Mouse (Mus musculus): ENCODE results near the gene Trnt1. TPM values are rescaled to one million over a fixed set of nuclear protein-coding genes. Genes with fewer than 3 reads are reported as not detected.

The Trnt1 gene
- polyA plus RNA-seq, 1 experiment: 27.4 TPM

- Histone ChIP-seq H3K4me3 (ENCODE audit: insufficient read depth, low read length) (no peak overlapping the region), H3K27ac (ENCODE audit: insufficient read depth, low read length) (no peak overlapping the region), H3K4me1 (ENCODE audit: control insufficient read depth, insufficient read depth, low read length) (no peaks in the 10 kb centered on the region)
- no peak for TF ChIP-seq POLR2A (IDR thresholded peaks at IDR 0.05; ENCODE audit: extremely low read depth, insufficient read depth, low read length)
- no peak for TF ChIP-seq CTCF (IDR thresholded peaks at IDR 0.05; ENCODE audit: extremely low read depth, insufficient read depth, low read length)
Observed at GRCm38 (mm10) chr6:106745673-106746394, 23.1 kb upstream of the Trnt1 start.

GRCm38 (mm10) chr6:106747251-106747650, 21.7 kb upstream of the Trnt1 start:
- H3K4me3 ChIP-seq (ENCODE audit: insufficient read depth, low read length): no peak overlapping the region
- no peaks in the 10 kb centered on the region for H3K4me1 ChIP-seq (ENCODE audit: control insufficient read depth, insufficient read depth, low read length)
- no peak overlapping the region for H3K27ac ChIP-seq (ENCODE audit: insufficient read depth, low read length)
- TF ChIP-seq CTCF (IDR thresholded peaks at IDR 0.05; ENCODE audit: extremely low read depth, insufficient read depth, low read length): no peak
- TF ChIP-seq POLR2A (IDR thresholded peaks at IDR 0.05; ENCODE audit: extremely low read depth, insufficient read depth, low read length): no peak

- Histone ChIP-seq H3K4me1 (ENCODE audit: control insufficient read depth, insufficient read depth, low read length) (no peaks in the 10 kb centered on the region), H3K4me3 (ENCODE audit: insufficient read depth, low read length) (no peak overlapping the region), H3K27ac (ENCODE audit: insufficient read depth, low read length) (no peak overlapping the region)
- no peak for TF ChIP-seq CTCF (IDR thresholded peaks at IDR 0.05; ENCODE audit: extremely low read depth, insufficient read depth, low read length)
Observed at GRCm38 (mm10) chr6:106747804-106748203, 21.1 kb upstream of the Trnt1 start.

GRCm38 (mm10) chr6:106748887-106749388, 20.0 kb upstream of the Trnt1 start, which contains the start of gene Il5ra:
Gene Il5ra (minus strand): TSS chr6:106749037.
- no peak for TF ChIP-seq CTCF (IDR thresholded peaks at IDR 0.05; ENCODE audit: extremely low read depth, insufficient read depth, low read length)
- no peak for TF ChIP-seq POLR2A (IDR thresholded peaks at IDR 0.05; ENCODE audit: extremely low read depth, insufficient read depth, low read length)

GRCm38 (mm10) chr6:106750291-106750690, 18.6 kb upstream of the Trnt1 start:
- Histone ChIP-seq H3K4me1 (ENCODE audit: control insufficient read depth, insufficient read depth, low read length) (no peaks in the 10 kb centered on the region), H3K27ac (ENCODE audit: insufficient read depth, low read length) (no peak overlapping the region), H3K4me3 (ENCODE audit: insufficient read depth, low read length) (no peak overlapping the region)
- no peak for TF ChIP-seq CTCF (IDR thresholded peaks at IDR 0.05; ENCODE audit: extremely low read depth, insufficient read depth, low read length)
- no peak for TF ChIP-seq POLR2A (IDR thresholded peaks at IDR 0.05; ENCODE audit: extremely low read depth, insufficient read depth, low read length)

More at GRCm38 (mm10) chr6:106748887-106749388, 20.0 kb upstream of the Trnt1 start, which contains the start of gene Il5ra:
- Histone ChIP-seq H3K27ac (ENCODE audit: insufficient read depth, low read length) (no peak within 1 kb of the TSS), H3K4me1 (ENCODE audit: control insufficient read depth, insufficient read depth, low read length) (no peaks in the 10 kb centered on the region), H3K4me3 (ENCODE audit: insufficient read depth, low read length) (no peak within 1 kb of the TSS)

GRCm38 (mm10) chr6:106758299-106758698, 10.6 kb upstream of the Trnt1 start:
- Histone ChIP-seq H3K4me3 (ENCODE audit: insufficient read depth, low read length) (no peak overlapping the region), H3K4me1 (ENCODE audit: control insufficient read depth, insufficient read depth, low read length) (no peaks in the 10 kb centered on the region), H3K27ac (ENCODE audit: insufficient read depth, low read length) (no peak overlapping the region)
- no peak for TF ChIP-seq CTCF (IDR thresholded peaks at IDR 0.05; ENCODE audit: extremely low read depth, insufficient read depth, low read length)
- TF ChIP-seq POLR2A (IDR thresholded peaks at IDR 0.05; ENCODE audit: extremely low read depth, insufficient read depth, low read length): no peak

- no peak overlapping the region for H3K27ac ChIP-seq (ENCODE audit: insufficient read depth, low read length)
- no peaks in the 10 kb centered on the region for H3K4me1 ChIP-seq (ENCODE audit: control insufficient read depth, insufficient read depth, low read length)
- no peak overlapping the region for H3K4me3 ChIP-seq (ENCODE audit: insufficient read depth, low read length)
- no peak for TF ChIP-seq POLR2A (IDR thresholded peaks at IDR 0.05; ENCODE audit: extremely low read depth, insufficient read depth, low read length)
- TF ChIP-seq CTCF (IDR thresholded peaks at IDR 0.05; ENCODE audit: extremely low read depth, insufficient read depth, low read length): no peak
Observed at GRCm38 (mm10) chr6:106760473-106761218, 8.3 kb upstream of the Trnt1 start.

GRCm38 (mm10) chr6:106761486-106761885, 7.4 kb upstream of the Trnt1 start:
- no peak overlapping the region for H3K4me3 ChIP-seq (ENCODE audit: insufficient read depth, low read length)
- H3K27ac ChIP-seq (ENCODE audit: insufficient read depth, low read length): no peak overlapping the region
- H3K4me1 ChIP-seq (ENCODE audit: control insufficient read depth, insufficient read depth, low read length): no peaks in the 10 kb centered on the region
- TF ChIP-seq CTCF (IDR thresholded peaks at IDR 0.05; ENCODE audit: extremely low read depth, insufficient read depth, low read length) (no peak), POLR2A (IDR thresholded peaks at IDR 0.05; ENCODE audit: extremely low read depth, insufficient read depth, low read length) (no peak)

- H3K4me3 ChIP-seq (ENCODE audit: insufficient read depth, low read length): no peak overlapping the region
- peaks cover 2% of the 10 kb centered on the region; the same call in 1 of the 2 replicates for H3K4me1 ChIP-seq (ENCODE audit: control insufficient read depth, insufficient read depth, low read length)
- no peak overlapping the region for H3K27ac ChIP-seq (ENCODE audit: insufficient read depth, low read length)
- no peak for TF ChIP-seq CTCF (IDR thresholded peaks at IDR 0.05; ENCODE audit: extremely low read depth, insufficient read depth, low read length)
- TF ChIP-seq POLR2A (IDR thresholded peaks at IDR 0.05; ENCODE audit: extremely low read depth, insufficient read depth, low read length): no peak
Observed at GRCm38 (mm10) chr6:106765892-106766291, 3.0 kb upstream of the Trnt1 start.

Data from cortical plate, adult 2 months (tissue).